Mouse (Mus musculus) heart, embryonic 16.5 days (tissue): Measurements from ENCODE around the gene Anapc1. TPM values are rescaled to one million over a fixed set of nuclear protein-coding genes. Genes with fewer than 3 reads are reported as not detected.
"Not testable (repeated sequence)": the region's sequence is repeated elsewhere in the genome, so short reads cannot be mapped to it uniquely, and the experiment has no call there.

Experiments used
- ATAC-seq: fragments of 200-750 bp; cut with Nextera tagmentation; replicated peaks from 2 replicates; pipeline ENCODE4 v1.8.0; 2017; ENCODE audit warnings: moderate number of reproducible peaks; ENCODE audit not compliant: insufficient read depth, low FRiP score; ENCODE audit errors: extremely low read depth
- H3K27ac ChIP-seq: fragments of 300-500 bp; sonication (generic); 2 replicates; pipeline ENCODE4 v1.5.1; 2014; ENCODE audit warnings: mild to moderate bottlenecking, low read length, control low read depth, moderate library complexity
- H3K27me3 ChIP-seq: fragments of 300-500 bp; sonication (generic); 2 replicates; pipeline ENCODE4 v1.6.1; 2014; ENCODE audit warnings: low read length, mixed read lengths; ENCODE audit not compliant: control insufficient read depth, insufficient read depth
- H3K36me3 ChIP-seq: fragments of 300-500 bp; sonication (generic); 2 replicates; pipeline ENCODE4 v1.6.1; 2014; ENCODE audit not compliant: control insufficient read depth, insufficient read depth
- H3K4me1 ChIP-seq: fragments of 300-500 bp; sonication (generic); 2 replicates; pipeline ENCODE4 v1.6.1; 2014; ENCODE audit warnings: low read length, mixed read lengths; ENCODE audit not compliant: control insufficient read depth, insufficient read depth
- H3K4me2 ChIP-seq: fragments of 300-500 bp; sonication (generic); 2 replicates; pipeline ENCODE4 v1.6.1; 2014; ENCODE audit warnings: low read depth, mild to moderate bottlenecking, control low read depth, low read length
- H3K4me3 ChIP-seq: fragments of 300-500 bp; sonication (generic); 2 replicates; pipeline ENCODE4 v1.5.1; 2014; ENCODE audit warnings: mild to moderate bottlenecking, control low read depth, low read length
- H3K9ac ChIP-seq: fragments of 300-500 bp; sonication (generic); 2 replicates; pipeline ENCODE4 v1.6.1; 2014; ENCODE audit warnings: low read length, control low read depth
- H3K9me3 ChIP-seq: fragments of 300-500 bp; sonication (generic); replicated peaks from 2 replicates; pipeline ENCODE4 v1.6.1; 2016; ENCODE audit warnings: low read length; ENCODE audit not compliant: control insufficient read depth
- WGBS: fragments of 180-500 bp; shearing (Covaris S2); extraction: QIAGEN DNeasy Blood & Tissue Kit; methylation state at CpG from one replicate; pipeline ENCODE4 v1.1.7; 2014; 5-methylcytosine and 5-hydroxymethylcytosine counted together
- polyA plus RNA-seq: library from polyadenylated mRNA; unstranded; fragments of >200 nt; fragmentation: Nextera tagmentation; extraction: Ambion mirVana; gene quantifications from 2 replicates; pipeline ENCODE4 v1.2.1, GENCODE M21; 2015

Gene Anapc1
- polyA plus RNA-seq, 1 experiment from 2014 or later, result 32.8 TPM

DNA sequence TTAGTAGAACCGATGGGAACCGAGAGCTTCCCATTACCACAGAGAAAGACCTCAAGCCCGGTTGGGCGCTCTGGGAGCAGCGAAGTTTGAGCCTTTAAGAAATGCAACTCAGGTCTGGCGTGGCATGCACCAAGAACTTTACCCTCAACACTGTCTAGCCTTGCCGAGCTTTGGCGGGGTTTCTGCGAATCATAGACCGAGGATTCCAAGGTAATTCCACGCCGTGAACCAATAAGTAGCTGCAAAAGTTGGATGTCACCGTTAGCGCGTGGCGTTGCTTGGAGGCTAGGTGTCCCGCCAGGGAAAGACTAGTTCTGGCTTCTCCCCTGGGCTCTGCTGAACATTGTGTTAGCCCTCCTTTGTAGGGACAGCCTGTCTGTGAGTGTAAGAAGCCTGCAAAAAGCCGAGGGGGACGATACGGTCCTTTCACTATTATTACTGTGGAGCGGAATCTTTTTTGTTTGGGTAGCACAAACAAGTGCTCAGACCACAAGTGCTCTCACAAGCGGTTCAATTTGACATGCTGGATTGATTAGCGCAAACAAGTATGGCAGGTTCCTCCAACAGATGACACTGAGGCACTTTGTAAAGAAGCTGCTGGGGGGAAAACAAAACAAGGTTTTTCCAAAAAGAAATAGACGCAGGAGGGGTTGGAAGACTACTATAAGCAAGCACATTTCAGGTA, 12.2 kb upstream of the Anapc1 start:
- ATAC-seq, result peak; percentile 16; the same call in 1 of the 2 replicates
- WGBS, result 2% methylated on average over 24 of the region's 24 CpGs
- peak overlapping the region; percentile 91 for H3K9ac ChIP-seq

DNA sequence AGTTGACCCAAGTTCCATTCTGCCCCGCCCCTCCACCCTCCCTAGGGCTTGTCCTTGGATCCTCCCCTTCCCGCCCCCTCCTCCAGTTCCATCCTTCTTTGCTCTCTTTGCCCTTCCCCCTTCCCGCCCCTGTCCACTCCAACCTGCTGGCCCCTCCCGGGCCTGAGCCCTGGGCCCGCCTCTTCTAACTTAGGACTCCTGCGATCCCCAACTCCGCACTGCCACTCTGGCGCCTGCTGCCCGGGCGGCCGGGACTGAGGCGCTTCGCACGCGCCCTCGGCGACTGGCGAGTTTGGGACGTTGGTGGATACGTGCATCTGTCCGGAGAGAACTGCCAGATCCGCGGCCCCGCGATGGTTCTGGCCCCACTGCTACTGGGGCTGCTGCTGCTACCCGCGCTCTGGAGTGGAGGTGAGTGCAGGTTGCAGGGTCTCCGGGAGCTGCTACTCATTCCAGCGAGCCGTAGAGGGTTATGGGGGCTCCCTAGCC, 11.5 kb upstream of the Anapc1 start, which contains the start of gene Mertk:
Mertk (plus strand) TSS at position 264 of the 489 bp plus-strand sequence.
- peak within 1 kb of the TSS; percentile 88 for H3K4me3 ChIP-seq
- peak within 1 kb of the TSS; percentile 74 for H3K4me2 ChIP-seq
- H3K9ac ChIP-seq, result peak within 1 kb of the TSS; percentile 91
- ATAC-seq, result peak; percentile 97
- no peaks in the 10 kb centered on the region for H3K36me3 ChIP-seq
- peaks cover 10% of the 10 kb centered on the region for H3K4me1 ChIP-seq
- WGBS, result under 1% methylated on average over 30 of the region's 30 CpGs
- no peaks in the 10 kb centered on the region for H3K27me3 ChIP-seq
- H3K27ac ChIP-seq, result peak within 1 kb of the TSS; percentile 89
- no peaks in the 10 kb centered on the region for H3K9me3 ChIP-seq

More for the DNA sequence above, 12.2 kb upstream of the Anapc1 start:
- no peaks in the 10 kb centered on the region for H3K36me3 ChIP-seq
- peak overlapping the region; percentile 88 for H3K4me3 ChIP-seq
- peaks cover 10% of the 10 kb centered on the region for H3K4me1 ChIP-seq
- H3K4me2 ChIP-seq, result peak overlapping the region; percentile 74
- no peaks in the 10 kb centered on the region for H3K9me3 ChIP-seq
- H3K27me3 ChIP-seq, result no peaks in the 10 kb centered on the region
- H3K27ac ChIP-seq, result peak overlapping the region; percentile 89

- peak overlapping the region; percentile 74 for H3K4me2 ChIP-seq
- H3K36me3 ChIP-seq, result no peaks in the 10 kb centered on the region
- H3K27me3 ChIP-seq, result no peaks in the 10 kb centered on the region
- H3K9ac ChIP-seq, result peak overlapping the region; percentile 91
- no peaks in the 10 kb centered on the region for H3K9me3 ChIP-seq
- peak overlapping the region; percentile 88 for H3K4me3 ChIP-seq
- ATAC-seq, result peak; percentile 84
- peaks cover 10% of the 10 kb centered on the region for H3K4me1 ChIP-seq
- WGBS, result under 1% methylated on average over 14 of the region's 14 CpGs
- H3K27ac ChIP-seq, result peak overlapping the region; percentile 89
Measured at GRCm38 (mm10) chr2:128698140-128698692, 11.0 kb upstream of the Anapc1 start.

DNA sequence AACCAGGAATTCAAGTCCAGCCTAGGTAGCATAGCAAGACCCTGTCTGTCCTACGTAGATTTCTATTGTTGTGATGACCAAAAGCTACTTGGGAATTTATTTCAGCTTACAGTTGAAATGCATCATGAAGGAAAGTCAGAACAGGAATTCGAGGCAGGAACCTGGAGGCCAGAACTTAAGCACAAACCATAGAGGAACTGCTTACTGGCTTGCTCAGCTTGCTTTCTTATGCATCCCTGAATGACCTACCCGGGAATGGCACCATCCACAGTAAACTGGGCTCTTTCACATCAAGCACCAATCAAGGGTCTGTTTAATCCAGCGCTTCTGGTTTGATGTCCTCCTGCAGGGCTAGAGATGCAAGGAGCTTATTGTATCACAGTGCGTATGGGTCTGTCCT, 10.4 kb upstream of the Anapc1 start:
- peak overlapping the region; percentile 89; the same call in 1 of the 2 replicates for H3K27ac ChIP-seq
- H3K36me3 ChIP-seq, result no peaks in the 10 kb centered on the region
- H3K4me3 ChIP-seq, result 0 out of 2 replicates have a peak overlapping the region, but pooled peaks have one; percentile 2
- peak overlapping the region; percentile 91; the same call in 1 of the 2 replicates for H3K9ac ChIP-seq
- H3K4me1 ChIP-seq, result peaks cover 10% of the 10 kb centered on the region
- ATAC-seq, result no peak
- no peaks in the 10 kb centered on the region for H3K27me3 ChIP-seq
- peak overlapping the region; percentile 74; the same call in 1 of the 2 replicates for H3K4me2 ChIP-seq
- H3K9me3 ChIP-seq, result no peaks in the 10 kb centered on the region
- 54% methylated on average over 5 of the region's 5 CpGs for WGBS

- Histone ChIP-seq H3K9ac (no peak overlapping the region), H3K4me3 (no peak overlapping the region), H3K27me3 (no peaks in the 10 kb centered on the region), H3K36me3 (no peaks in the 10 kb centered on the region), H3K4me2 (no peak overlapping the region), H3K9me3 (no peaks in the 10 kb centered on the region), H3K27ac (no peak overlapping the region), H3K4me1 (peaks cover 10% of the 10 kb centered on the region)
- WGBS, result 92% methylated on average over 1 of the region's 1 CpGs
- no peak for ATAC-seq
Measured at GRCm38 (mm10) chr2:128697047-128697446, 9.9 kb upstream of the Anapc1 start.

- Histone ChIP-seq H3K9me3 (no peaks in the 10 kb centered on the region), H3K4me2 (no peak overlapping the region), H3K36me3 (no peaks in the 10 kb centered on the region), H3K4me3 (no peak overlapping the region), H3K27me3 (no peaks in the 10 kb centered on the region), H3K9ac (no peak overlapping the region), H3K27ac (no peak overlapping the region), H3K4me1 (peaks cover 10% of the 10 kb centered on the region)
- 61% methylated on average over 3 of the region's 3 CpGs for WGBS
- ATAC-seq, result no peak
Measured at GRCm38 (mm10) chr2:128696426-128696825, 9.2 kb upstream of the Anapc1 start.

DNA sequence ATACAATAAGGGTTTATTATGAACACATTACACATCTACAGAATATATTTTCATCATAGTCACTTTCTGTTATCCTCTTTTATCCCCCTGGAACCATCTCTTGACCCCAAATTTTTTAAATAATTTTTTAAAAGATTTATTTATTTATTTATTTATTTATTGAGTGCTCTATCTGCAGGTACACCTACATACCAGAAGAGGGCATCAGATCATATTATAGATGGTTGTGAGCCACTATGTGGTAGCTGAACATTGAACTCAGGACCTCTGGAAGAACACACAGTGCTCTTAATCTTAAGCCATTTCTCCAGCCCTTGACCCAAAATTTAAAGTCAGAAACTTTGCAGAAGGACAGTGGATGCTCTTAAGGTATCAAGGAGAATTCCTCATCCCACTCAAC, 7.4 kb upstream of the Anapc1 start:
- Histone ChIP-seq H3K27me3 (no peaks in the 10 kb centered on the region), H3K4me1 (peaks cover 6% of the 10 kb centered on the region; the same call in 1 of the 2 replicates), H3K9ac (no peak overlapping the region), H3K36me3 (no peaks in the 10 kb centered on the region), H3K4me3 (no peak overlapping the region), H3K9me3 (no peaks in the 10 kb centered on the region), H3K27ac (no peak overlapping the region), H3K4me2 (no peak overlapping the region)
- ATAC-seq, result no peak

GRCm38 (mm10) chr2:128693828-128694227, 6.6 kb upstream of the Anapc1 start:
- not testable (repeated sequence) for H3K4me1 ChIP-seq, H3K27ac ChIP-seq, H3K4me3 ChIP-seq, H3K27me3 ChIP-seq, H3K4me2 ChIP-seq, H3K9ac ChIP-seq, ATAC-seq, H3K36me3 ChIP-seq, H3K9me3 ChIP-seq
- 75% methylated on average over 3 of the region's 3 CpGs for WGBS

DNA sequence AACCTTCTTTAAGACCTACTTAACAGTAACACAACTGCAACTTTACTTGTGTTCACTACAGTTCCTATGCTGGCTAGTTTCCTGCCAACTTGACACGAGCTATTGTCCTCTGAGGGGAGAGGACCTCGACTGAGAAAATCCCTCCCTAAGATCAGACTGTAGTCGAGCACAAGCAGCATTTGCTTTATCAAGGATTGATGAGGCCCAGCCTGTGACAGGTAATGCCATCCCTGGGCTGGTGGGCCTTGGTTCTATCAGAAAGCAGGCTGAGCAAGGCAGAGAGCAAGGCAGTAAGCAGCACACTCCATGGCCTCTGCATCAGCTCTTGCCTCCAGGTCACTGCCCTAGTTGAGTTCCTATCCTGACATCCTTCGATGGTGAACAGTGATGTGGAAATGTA, 6.0 kb upstream of the Anapc1 start:
- Histone ChIP-seq H3K27ac (no peak overlapping the region), H3K9me3 (no peaks in the 10 kb centered on the region), H3K9ac (no peak overlapping the region), H3K4me1 (peaks cover 6% of the 10 kb centered on the region; the same call in 1 of the 2 replicates), H3K36me3 (no peaks in the 10 kb centered on the region), H3K4me2 (no peak overlapping the region), H3K4me3 (no peak overlapping the region), H3K27me3 (no peaks in the 10 kb centered on the region)
- no peak for ATAC-seq
- 56% methylated on average over 4 of the region's 4 CpGs for WGBS
